In genomic region chr6:126702116-126702515, GRCm38 (mm10) we compare ENCODE assay signal across 8 mouse cellular contexts. TPM values are rescaled to one million over a fixed set of nuclear protein-coding genes. Genes with fewer than 3 reads are reported as not detected.
DNase-seq lines count a peak whose midpoint lies in the region; ATAC-seq and TF ChIP-seq lines count a peak whose summit lies in the region.

No protein-coding gene starts in this region.

- WGBS in hindbrain, embryonic 10.5 days, result 2% methylated on average over 12 of the region's 12 CpGs
- WGBS in lung, postnatal 0 days, result 3% methylated on average over 12 of the region's 12 CpGs

- H3K27ac ChIP-seq in hindbrain, embryonic 10.5 days, result no peak overlapping the region
- no peak overlapping the region for H3K27ac ChIP-seq in lung, postnatal 0 days (ENCODE audit: low read length)

- peak; percentile 43; the same call in 1 of the 2 replicates for ATAC-seq in lung, postnatal 0 days

- H3K4me1 ChIP-seq in hindbrain, embryonic 10.5 days (replicated peaks), result peaks cover 21% of the 10 kb centered on the region
- no peaks in the 10 kb centered on the region for H3K4me1 ChIP-seq in lung, postnatal 0 days (ENCODE audit: insufficient read depth, low read depth, low read length)

- peaks cover 18% of the 10 kb centered on the region for H3K27me3 ChIP-seq in hindbrain, embryonic 10.5 days (ENCODE audit: insufficient read depth, poor library complexity, severe bottlenecking)
- no peaks in the 10 kb centered on the region for H3K27me3 ChIP-seq in lung, postnatal 0 days (replicated peaks; ENCODE audit: insufficient read depth, low read length)

- no peak overlapping the region for H3K9ac ChIP-seq in lung, postnatal 0 days (replicated peaks; ENCODE audit: low read depth)

- DNase-seq in ES-CJ7 (ENCODE audit: low read depth, low spot score), result peak; percentile 87
- peak; percentile 90 for DNase-seq in cerebellum, adult 11-12 months
- DNase-seq in forelimb bud, embryonic 11.5 days (ENCODE audit: low read depth, low spot score), result peak; percentile 88
- peak; percentile 82 for DNase-seq in hindbrain, embryonic 10.5 days (ENCODE audit: low spot score)
- peak; percentile 91 for DNase-seq in layer of hippocampus, postnatal 10 days (ENCODE audit: low spot score in 2 of 2)
- peak; percentile 62 for DNase-seq in lung, postnatal 0 days (ENCODE audit: low spot score)
- peak; percentile 73 for DNase-seq in ovary, postnatal 14 days (ENCODE audit: low spot score)
- peak; percentile 37 to 50 for DNase-seq in thymus, postnatal 36 days

- H3K4me3 ChIP-seq in hindbrain, embryonic 10.5 days, result peak overlapping the region; percentile 23; the same call in 1 of the 2 replicates
- H3K4me3 ChIP-seq in lung, postnatal 0 days (ENCODE audit: low read depth, low read length), result peak overlapping the region; percentile 29; the same call in 1 of the 2 replicates

- H3K4me2 ChIP-seq in lung, postnatal 0 days (replicated peaks; ENCODE audit: low read depth, low read length), result peak overlapping the region; percentile 54

- H3K36me3 ChIP-seq in hindbrain, embryonic 10.5 days, result no peaks in the 10 kb centered on the region
- H3K36me3 ChIP-seq in lung, postnatal 0 days (ENCODE audit: insufficient read depth, low read length), result no peaks in the 10 kb centered on the region

- H3K9me3 ChIP-seq in hindbrain, embryonic 10.5 days, result no peaks in the 10 kb centered on the region
- no peaks in the 10 kb centered on the region for H3K9me3 ChIP-seq in lung, postnatal 0 days (ENCODE audit: low read length)

- no peak for TF ChIP-seq EP300 in lung, postnatal 0 days (IDR thresholded peaks at IDR 0.05)

- peak; percentile 80 for TF ChIP-seq CTCF in lung, postnatal 0 days (IDR thresholded peaks at IDR 0.05)

RNA-seq across cellular contexts. Expression of gene Kcna6, which starts 38.4 kb away (rescaled TPM):
- polyA plus RNA-seq in hindbrain, embryonic 10.5 days (2016; fragmentation: Nextera tagmentation; extraction: Ambion mirVana), result 5.7 and 6.7 TPM in 2 replicates
- 10 to 100 TPM; 53.2 to 59.6 TPM for total RNA-seq in layer of hippocampus, postnatal 10 days (2021)
- polyA plus RNA-seq in lung, postnatal 0 days (2015; fragmentation: Nextera tagmentation; extraction: Ambion mirVana), result 0.20 and 0.21 TPM in 2 replicates

RNA-seq across cellular contexts. Expression of gene Kcna1, which starts 55.9 kb away (rescaled TPM):
- 0.64 and 0.83 TPM in 2 replicates for polyA plus RNA-seq in hindbrain, embryonic 10.5 days (2016; fragmentation: Nextera tagmentation; extraction: Ambion mirVana)
- total RNA-seq in layer of hippocampus, postnatal 10 days (2021), result 10 to 100 TPM; 48.5 to 53.7 TPM
- 0.08 and 0.12 TPM in 2 replicates for polyA plus RNA-seq in lung, postnatal 0 days (2015; fragmentation: Nextera tagmentation; extraction: Ambion mirVana)
